Mouse (Mus musculus) midbrain, postnatal 0 days (tissue): ENCODE data around the gene Sowaha. TPM values are rescaled to one million over a fixed set of nuclear protein-coding genes. Genes with fewer than 3 reads are reported as not detected.

Experiments
- ATAC-seq: fragments of 200-750 bp; cut with Nextera tagmentation; 2 replicates; pipeline ENCODE4 v1.8.0; 2017; ENCODE audit warnings: moderate number of reproducible peaks, mild to moderate bottlenecking, moderate TSS enrichment, moderate library complexity; ENCODE audit not compliant: low FRiP score
- DNase-seq: peaks from one replicate; pipeline ENCODE4 v3.0.0-alpha.2; 2015; ENCODE audit warnings: low spot score
- H3K27ac ChIP-seq: fragments of 300-500 bp; sonication (generic); 2 replicates; pipeline ENCODE4 v1.5.1; 2014; ENCODE audit warnings: low read depth, mild to moderate bottlenecking, low read length, mixed read lengths
- H3K27me3 ChIP-seq: fragments of 300-500 bp; sonication (generic); 2 replicates; pipeline ENCODE4 v1.6.1; 2014; ENCODE audit warnings: low read length, control low read depth, mixed read lengths; ENCODE audit not compliant: insufficient read depth
- H3K36me3 ChIP-seq: fragments of 300-500 bp; sonication (generic); 2 replicates; pipeline ENCODE4 v1.6.1; 2014; ENCODE audit warnings: low read length, control low read depth, mixed read lengths; ENCODE audit not compliant: insufficient read depth
- H3K4me1 ChIP-seq: fragments of 300-500 bp; sonication (generic); 2 replicates; pipeline ENCODE4 v1.6.1; 2014; ENCODE audit warnings: mild to moderate bottlenecking, control low read depth, antibody characterized with exemption, low read length, mixed read lengths; ENCODE audit not compliant: insufficient read depth
- H3K4me2 ChIP-seq: fragments of 300-500 bp; sonication (generic); 2 replicates; pipeline ENCODE4 v1.6.1; 2014; ENCODE audit warnings: low read depth, mild to moderate bottlenecking, low read length, mixed read lengths; ENCODE audit not compliant: poor library complexity, severe bottlenecking
- H3K4me3 ChIP-seq: fragments of 300-500 bp; sonication (generic); 2 replicates; pipeline ENCODE4 v1.5.1; 2014; ENCODE audit warnings: low read depth, mild to moderate bottlenecking, low read length, moderate library complexity
- H3K9ac ChIP-seq: fragments of 300-500 bp; sonication (generic); replicated peaks from 2 replicates; pipeline ENCODE4 v1.6.1; 2014; ENCODE audit warnings: mild to moderate bottlenecking, low read length, moderate library complexity, mixed read lengths; ENCODE audit not compliant: poor library complexity, severe bottlenecking
- H3K9me3 ChIP-seq: fragments of 300-500 bp; sonication (generic); 2 replicates; pipeline ENCODE4 v1.6.1; 2016; ENCODE audit warnings: low read length, control low read depth
- CTCF ChIP-seq: IDR thresholded peaks from 2 replicates; pipeline ENCODE4 v1.5.1; 2016; ENCODE audit warnings: antibody characterized with exemption, mild to moderate bottlenecking
- WGBS: fragments of 180-500 bp; shearing (Covaris S2); extraction: QIAGEN DNeasy Blood & Tissue Kit; methylation state at CpG from one replicate; pipeline ENCODE4 v1.1.7; 2014; 5-methylcytosine and 5-hydroxymethylcytosine counted together
- polyA plus RNA-seq: library from polyadenylated mRNA; unstranded; fragments of >200 nt; fragmentation: Nextera tagmentation; extraction: Ambion mirVana; gene quantifications from 2 replicates; pipeline ENCODE4 v1.2.1, GENCODE M21; 2015
- total RNA-seq: library from RNA; depleted of rRNA; stranded (reverse); fragments of >200 nt; gene quantifications from 2 replicates; pipeline ENCODE4 v1.2.3, GENCODE M21; 2014

Gene Sowaha
- total and polyA plus RNA-seq, 2 experiments from 2014 or later: 4.0 to 7.3 TPM

DNA sequence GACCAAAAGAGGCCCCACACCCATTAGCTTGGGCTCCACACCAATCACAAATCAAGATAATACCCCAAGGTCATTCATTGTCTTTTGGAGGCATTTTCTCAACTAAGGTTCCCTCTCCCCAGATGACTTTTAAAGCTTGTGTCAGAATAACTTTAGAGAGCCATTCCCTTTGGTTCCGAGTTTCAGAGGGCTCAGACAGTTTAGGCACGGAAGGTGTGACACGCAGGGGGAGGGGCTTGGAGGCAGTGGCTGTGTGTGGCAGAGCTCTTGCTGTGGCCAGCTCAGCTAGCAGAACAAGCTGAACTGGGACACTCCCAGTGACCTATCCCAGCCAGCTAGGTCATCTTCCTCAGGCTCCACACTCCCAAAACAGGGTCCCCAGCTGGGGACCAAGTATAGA is 28.5 kb upstream of the Sowaha start:
- 61% methylated on average over 3 of the region's 3 CpGs for WGBS
- H3K9me3 ChIP-seq: no peaks in the 10 kb centered on the region
- DNase-seq (no peak), ATAC-seq (no peak)
- H3K27me3 ChIP-seq: no peaks in the 10 kb centered on the region
- H3K9ac ChIP-seq: no peak overlapping the region
- H3K27ac ChIP-seq: no peak overlapping the region
- no peak overlapping the region for H3K4me3 ChIP-seq
- H3K4me1 ChIP-seq: no peaks in the 10 kb centered on the region
- TF ChIP-seq CTCF: no peak
- H3K36me3 ChIP-seq: no peaks in the 10 kb centered on the region
- H3K4me2 ChIP-seq: no peak overlapping the region

DNA sequence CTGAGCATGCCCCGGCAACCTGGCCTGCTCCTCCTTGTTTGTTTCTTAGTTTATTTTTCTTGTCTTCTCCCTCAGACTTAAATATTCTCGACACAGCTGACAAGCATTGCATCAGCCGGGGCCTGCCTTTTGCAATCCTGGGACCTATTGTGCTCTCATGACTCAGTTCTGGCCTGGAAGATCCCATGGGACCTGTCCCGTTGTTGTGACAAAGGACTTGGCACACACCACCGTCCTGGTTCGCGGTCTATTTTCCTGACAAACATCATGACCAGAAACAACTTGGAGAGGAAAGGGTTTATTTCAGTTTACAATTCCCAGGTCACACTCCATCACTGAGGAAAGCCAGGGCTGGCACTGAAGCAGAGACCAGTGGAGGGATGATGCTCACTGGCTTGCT is 28.1 kb upstream of the Sowaha start:
- TF ChIP-seq CTCF: no peak
- Histone ChIP-seq H3K4me1 (no peaks in the 10 kb centered on the region), H3K9me3 (no peaks in the 10 kb centered on the region), H3K27me3 (no peaks in the 10 kb centered on the region), H3K27ac (no peak overlapping the region), H3K4me3 (no peak overlapping the region), H3K9ac (no peak overlapping the region), H3K4me2 (no peak overlapping the region), H3K36me3 (no peaks in the 10 kb centered on the region)
- ATAC-seq: no peak
- DNase-seq: no peak
- 49% methylated on average over 7 of the region's 7 CpGs for WGBS

DNA sequence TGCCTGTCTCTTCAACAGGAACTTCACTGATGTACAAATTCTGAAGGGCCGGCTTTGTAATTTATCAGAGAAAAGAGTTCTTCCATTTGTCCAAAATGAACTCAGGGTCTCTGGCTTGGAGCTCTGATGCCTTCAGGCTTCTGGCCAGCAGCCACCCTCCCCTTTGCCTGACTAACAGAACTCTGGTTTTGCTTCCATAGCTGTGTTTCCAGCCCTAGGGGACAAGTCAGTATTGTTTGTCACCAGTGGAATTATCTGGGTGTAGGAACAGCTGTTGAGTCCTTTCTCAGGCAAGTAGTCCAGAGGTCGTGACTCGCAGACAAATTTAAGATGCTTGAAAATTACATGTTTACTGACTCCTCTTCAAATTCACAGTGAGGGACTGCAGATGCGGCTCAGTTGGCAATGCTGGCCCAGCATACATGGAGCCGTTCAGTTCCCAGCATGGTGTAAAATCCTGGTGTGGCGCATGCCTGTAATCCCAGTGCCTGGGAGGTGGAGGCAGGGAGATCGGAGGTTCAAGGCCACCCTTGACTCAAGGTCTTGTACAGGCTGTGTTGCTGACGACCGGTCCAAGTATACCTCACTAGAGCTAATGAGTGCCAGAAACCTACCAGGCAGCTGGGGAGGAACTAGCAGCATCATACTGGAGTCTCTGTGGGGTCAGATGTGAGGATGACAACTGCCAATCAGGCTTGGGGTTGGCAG is 27.2 kb upstream of the Sowaha start:
- H3K36me3 ChIP-seq: no peaks in the 10 kb centered on the region
- H3K4me1 ChIP-seq: no peaks in the 10 kb centered on the region
- no peak for TF ChIP-seq CTCF
- H3K27ac ChIP-seq: no peak overlapping the region
- no peaks in the 10 kb centered on the region for H3K27me3 ChIP-seq
- H3K4me3 ChIP-seq: no peak overlapping the region
- no peaks in the 10 kb centered on the region for H3K9me3 ChIP-seq
- no peak overlapping the region for H3K4me2 ChIP-seq
- no peak overlapping the region for H3K9ac ChIP-seq
- 86% methylated on average over 9 of the region's 9 CpGs for WGBS
- DNase-seq: no peak
- no peak for ATAC-seq

DNA sequence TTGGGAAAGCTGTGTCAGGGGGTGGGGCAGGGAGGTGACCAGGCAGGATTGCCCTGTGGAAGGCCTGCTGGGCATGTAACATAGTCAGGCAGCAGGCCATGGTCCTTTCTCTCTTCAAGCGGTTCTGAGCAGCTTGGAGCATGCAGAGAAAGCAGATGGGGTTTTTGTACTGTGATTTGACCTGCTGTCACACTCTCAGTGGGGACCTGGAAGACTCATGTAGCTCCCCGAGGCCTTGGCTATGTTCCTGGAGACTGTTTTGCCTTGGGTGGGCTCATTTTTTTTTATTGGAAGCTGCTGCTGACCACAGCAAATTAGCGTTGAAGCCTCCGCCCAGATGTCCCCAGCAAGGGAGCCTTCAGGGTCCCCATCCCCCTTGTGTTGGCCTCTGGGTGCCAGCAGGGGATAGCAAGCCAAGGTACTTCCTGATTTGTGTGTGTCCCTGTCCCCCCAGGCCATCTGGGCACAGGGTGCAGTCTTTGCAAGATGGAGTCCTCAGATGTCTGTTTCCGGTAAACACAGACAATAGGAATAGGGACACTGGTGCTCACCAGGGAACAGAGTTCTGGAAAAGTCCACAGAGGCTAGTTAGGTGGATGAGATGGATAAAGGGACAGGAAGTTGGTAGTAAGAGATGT is 25.1 kb upstream of the Sowaha start:
- no peaks in the 10 kb centered on the region for H3K9me3 ChIP-seq
- 41% methylated on average over 5 of the region's 5 CpGs for WGBS
- H3K36me3 ChIP-seq: no peaks in the 10 kb centered on the region
- H3K27ac ChIP-seq: no peak overlapping the region
- no peak for TF ChIP-seq CTCF
- H3K9ac ChIP-seq: no peak overlapping the region
- H3K4me2 ChIP-seq: no peak overlapping the region
- no peaks in the 10 kb centered on the region for H3K4me1 ChIP-seq
- DNase-seq (peak; percentile 92), ATAC-seq (peak; percentile 73)
- peaks cover 6% of the 10 kb centered on the region; the same call in 1 of the 2 replicates for H3K27me3 ChIP-seq
- H3K4me3 ChIP-seq: no peak overlapping the region

DNA sequence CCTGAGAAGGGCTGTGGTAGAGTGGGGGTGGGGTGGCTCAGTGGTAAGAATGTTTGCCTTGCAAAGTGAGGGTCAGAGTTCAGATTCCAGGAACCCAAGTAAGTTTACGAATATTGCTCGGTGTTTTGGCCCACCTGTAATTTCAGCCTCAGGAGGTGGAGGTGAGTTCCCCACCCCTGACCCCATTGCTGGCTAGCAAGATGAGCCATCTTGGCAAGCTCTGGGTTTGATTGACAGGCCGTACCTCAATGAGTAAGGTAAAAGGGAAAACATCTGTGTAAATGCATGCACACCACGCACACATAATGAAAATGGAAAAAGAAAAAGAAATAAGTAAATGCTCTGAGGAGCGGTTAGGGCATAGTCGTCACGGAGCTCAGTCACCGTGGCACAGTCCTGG is 24.3 kb upstream of the Sowaha start:
- H3K27ac ChIP-seq: no peak overlapping the region
- H3K9me3 ChIP-seq: no peaks in the 10 kb centered on the region
- H3K36me3 ChIP-seq: no peaks in the 10 kb centered on the region
- TF ChIP-seq CTCF: no peak
- DNase-seq: no peak
- no peak overlapping the region for H3K4me3 ChIP-seq
- peaks cover 8% of the 10 kb centered on the region; the same call in 1 of the 2 replicates for H3K27me3 ChIP-seq
- no peaks in the 10 kb centered on the region for H3K4me1 ChIP-seq
- ATAC-seq: no peak
- H3K9ac ChIP-seq: no peak overlapping the region
- no peak overlapping the region for H3K4me2 ChIP-seq
- WGBS: 92% methylated on average over 8 of the region's 8 CpGs

DNA sequence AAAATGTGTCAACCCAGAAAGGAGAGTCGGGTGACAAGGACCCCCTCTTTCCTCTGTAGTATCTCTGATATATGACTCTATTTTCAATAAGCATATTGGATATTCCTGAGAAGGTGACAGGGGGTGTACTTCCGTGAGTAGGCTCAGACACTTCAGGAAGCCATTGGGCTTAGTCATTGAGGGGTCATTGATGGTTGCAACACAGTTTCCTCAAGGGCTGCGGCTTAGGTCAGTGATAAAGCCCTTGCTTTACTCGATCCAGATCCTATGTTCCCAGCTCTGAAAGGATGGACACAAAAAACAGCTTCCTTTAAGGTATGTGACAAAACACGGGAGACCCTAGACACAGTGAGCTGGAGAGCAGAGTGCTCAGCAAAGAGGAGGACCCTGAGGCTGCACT is 23.7 kb upstream of the Sowaha start:
- Histone ChIP-seq H3K9me3 (no peaks in the 10 kb centered on the region), H3K4me1 (no peaks in the 10 kb centered on the region), H3K4me2 (no peak overlapping the region), H3K36me3 (no peaks in the 10 kb centered on the region), H3K4me3 (no peak overlapping the region), H3K9ac (no peak overlapping the region), H3K27me3 (peaks cover 8% of the 10 kb centered on the region; the same call in 1 of the 2 replicates), H3K27ac (no peak overlapping the region)
- DNase-seq (no peak), ATAC-seq (no peak)
- TF ChIP-seq CTCF: no peak
- WGBS: 86% methylated on average over 5 of the region's 5 CpGs
